Mouse (Mus musculus): ENCODE results near the gene Il11ra2.
"Not testable (repeated sequence)": the region's sequence is repeated elsewhere in the genome, so short reads cannot be mapped to it uniquely, and the experiment has no call there.

GRCm38 (mm10) chr4:42611895-42612294, 49.8 kb downstream of the Il11ra2 start, which contains the start of gene Gm10591:
- TF ChIP-seq MAFK (IDR thresholded peaks at IDR 0.05; ENCODE audit: insufficient read depth, low read depth, low read length); ZNF384 (IDR thresholded peaks at IDR 0.05; ENCODE audit: low read depth, low read length); ZC3H11A (IDR thresholded peaks at IDR 0.05; ENCODE audit: borderline replicate concordance, low read depth, low read length): not testable (repeated sequence)

Data from ES-E14 (cell line).